Mouse (Mus musculus): Measurements from ENCODE around the gene Fgf5. TPM values are rescaled to one million over a fixed set of nuclear protein-coding genes. Genes with fewer than 3 reads are reported as not detected.

The Fgf5 gene
- 0.37 and 0.44 TPM in 2 replicates for polyA plus RNA-seq (2014; fragmentation: Nextera tagmentation; extraction: Ambion mirVana)

- WGBS: 1% methylated on average over 65 of the region's 80 CpGs
- Histone ChIP-seq H3K9ac (peak within 1 kb of the TSS; percentile 66), H3K36me3 (replicated peaks; ENCODE audit: control insufficient read depth, insufficient read depth) (no peaks in the 10 kb centered on the region), H3K4me2 (replicated peaks) (peak within 1 kb of the TSS; percentile 86), H3K4me1 (replicated peaks; ENCODE audit: control insufficient read depth, insufficient read depth, low read length) (no peaks in the 10 kb centered on the region; the same call in none of the 2 replicates), H3K27me3 (ENCODE audit: control insufficient read depth, insufficient read depth, low read length) (peaks cover 49% of the 10 kb centered on the region), H3K4me3 (replicated peaks; ENCODE audit: low read length) (peak within 1 kb of the TSS; percentile 47), H3K9me3 (ENCODE audit: control insufficient read depth, low read length) (no peaks in the 10 kb centered on the region), H3K27ac (no peak within 1 kb of the TSS)
- DNase-seq (ENCODE audit: low spot score) (peak; percentile 54), ATAC-seq (ENCODE audit: low FRiP score) (peak; percentile 81)
These were observed at the start of gene Fgf5 for GRCm38 (mm10) chr5:98253838-98254821. Fgf5 (plus strand) TSS chr5:98254184.

- Histone ChIP-seq H3K36me3 (replicated peaks; ENCODE audit: control insufficient read depth, insufficient read depth) (no peaks in the 10 kb centered on the region), H3K4me3 (replicated peaks; ENCODE audit: low read length) (no peak overlapping the region), H3K4me2 (replicated peaks) (no peak overlapping the region), H3K27me3 (ENCODE audit: control insufficient read depth, insufficient read depth, low read length) (no peaks in the 10 kb centered on the region), H3K27ac (no peak overlapping the region), H3K9ac (no peak overlapping the region), H3K4me1 (replicated peaks; ENCODE audit: control insufficient read depth, insufficient read depth, low read length) (no peaks in the 10 kb centered on the region), H3K9me3 (ENCODE audit: control insufficient read depth, low read length) (no peaks in the 10 kb centered on the region)
- DNase-seq (ENCODE audit: low spot score) (no peak), ATAC-seq (ENCODE audit: low FRiP score) (no peak)
- WGBS: 67% methylated on average over 4 of the region's 4 CpGs
These were observed 41.5 kb upstream of the Fgf5 start for GRCm38 (mm10) chr5:98212501-98212900.

GRCm38 (mm10) chr5:98221956-98222355, 32.0 kb upstream of the Fgf5 start:
- WGBS: 79% methylated on average over 4 of the region's 4 CpGs
- ATAC-seq (ENCODE audit: low FRiP score) (no peak), DNase-seq (ENCODE audit: low spot score) (no peak)
- H3K9ac ChIP-seq: no peak overlapping the region
- no peak overlapping the region for H3K4me3 ChIP-seq (replicated peaks; ENCODE audit: low read length)
- H3K9me3 ChIP-seq (ENCODE audit: control insufficient read depth, low read length): no peaks in the 10 kb centered on the region
- H3K27ac ChIP-seq: no peak overlapping the region
- no peaks in the 10 kb centered on the region for H3K27me3 ChIP-seq (ENCODE audit: control insufficient read depth, insufficient read depth, low read length)
- no peak overlapping the region for H3K4me2 ChIP-seq (replicated peaks)
- no peaks in the 10 kb centered on the region for H3K36me3 ChIP-seq (replicated peaks; ENCODE audit: control insufficient read depth, insufficient read depth)
- H3K4me1 ChIP-seq (replicated peaks; ENCODE audit: control insufficient read depth, insufficient read depth, low read length): no peaks in the 10 kb centered on the region

GRCm38 (mm10) chr5:98226710-98227109, 27.3 kb upstream of the Fgf5 start:
- Histone ChIP-seq H3K4me3 (replicated peaks; ENCODE audit: low read length) (no peak overlapping the region), H3K36me3 (replicated peaks; ENCODE audit: control insufficient read depth, insufficient read depth) (no peaks in the 10 kb centered on the region), H3K27ac (no peak overlapping the region), H3K27me3 (ENCODE audit: control insufficient read depth, insufficient read depth, low read length) (no peaks in the 10 kb centered on the region), H3K9ac (no peak overlapping the region), H3K4me1 (replicated peaks; ENCODE audit: control insufficient read depth, insufficient read depth, low read length) (no peaks in the 10 kb centered on the region), H3K4me2 (replicated peaks) (no peak overlapping the region), H3K9me3 (ENCODE audit: control insufficient read depth, low read length) (no peaks in the 10 kb centered on the region)
- ATAC-seq (ENCODE audit: low FRiP score): no peak
- WGBS: 75% methylated on average over 2 of the region's 2 CpGs
- no peak for DNase-seq (ENCODE audit: low spot score)

GRCm38 (mm10) chr5:98229456-98229855, 24.5 kb upstream of the Fgf5 start:
- H3K36me3 ChIP-seq (replicated peaks; ENCODE audit: control insufficient read depth, insufficient read depth): no peaks in the 10 kb centered on the region
- ATAC-seq (ENCODE audit: low FRiP score) (no peak), DNase-seq (ENCODE audit: low spot score) (no peak)
- H3K9me3 ChIP-seq (ENCODE audit: control insufficient read depth, low read length): no peaks in the 10 kb centered on the region
- H3K27ac ChIP-seq: no peak overlapping the region
- H3K4me3 ChIP-seq (replicated peaks; ENCODE audit: low read length): no peak overlapping the region
- no peaks in the 10 kb centered on the region for H3K4me1 ChIP-seq (replicated peaks; ENCODE audit: control insufficient read depth, insufficient read depth, low read length)
- no peak overlapping the region for H3K4me2 ChIP-seq (replicated peaks)
- no peaks in the 10 kb centered on the region for H3K27me3 ChIP-seq (ENCODE audit: control insufficient read depth, insufficient read depth, low read length)
- 85% methylated on average over 6 of the region's 6 CpGs for WGBS
- no peak overlapping the region for H3K9ac ChIP-seq

- Histone ChIP-seq H3K4me1 (replicated peaks; ENCODE audit: control insufficient read depth, insufficient read depth, low read length) (no peaks in the 10 kb centered on the region), H3K9ac (no peak overlapping the region), H3K4me3 (replicated peaks; ENCODE audit: low read length) (no peak overlapping the region), H3K27me3 (ENCODE audit: control insufficient read depth, insufficient read depth, low read length) (no peaks in the 10 kb centered on the region), H3K4me2 (replicated peaks) (no peak overlapping the region), H3K36me3 (replicated peaks; ENCODE audit: control insufficient read depth, insufficient read depth) (no peaks in the 10 kb centered on the region), H3K9me3 (ENCODE audit: control insufficient read depth, low read length) (no peaks in the 10 kb centered on the region), H3K27ac (no peak overlapping the region)
- 89% methylated on average over 6 of the region's 6 CpGs for WGBS
- DNase-seq (ENCODE audit: low spot score) (no peak), ATAC-seq (ENCODE audit: low FRiP score) (no peak)
These were observed 15.5 kb upstream of the Fgf5 start for GRCm38 (mm10) chr5:98238466-98238865.

GRCm38 (mm10) chr5:98241322-98241829, 12.6 kb upstream of the Fgf5 start:
- WGBS: 92% methylated on average over 12 of the region's 12 CpGs
- ATAC-seq (ENCODE audit: low FRiP score) (no peak), DNase-seq (ENCODE audit: low spot score) (no peak)
- Histone ChIP-seq H3K27ac (no peak overlapping the region), H3K4me1 (replicated peaks; ENCODE audit: control insufficient read depth, insufficient read depth, low read length) (no peaks in the 10 kb centered on the region), H3K9me3 (ENCODE audit: control insufficient read depth, low read length) (no peaks in the 10 kb centered on the region), H3K4me2 (replicated peaks) (no peak overlapping the region), H3K9ac (no peak overlapping the region), H3K27me3 (ENCODE audit: control insufficient read depth, insufficient read depth, low read length) (no peaks in the 10 kb centered on the region), H3K4me3 (replicated peaks; ENCODE audit: low read length) (no peak overlapping the region), H3K36me3 (replicated peaks; ENCODE audit: control insufficient read depth, insufficient read depth) (no peaks in the 10 kb centered on the region)

GRCm38 (mm10) chr5:98245303-98245702, 8.7 kb upstream of the Fgf5 start:
- no peak for DNase-seq (ENCODE audit: low spot score)
- H3K36me3 ChIP-seq (replicated peaks; ENCODE audit: control insufficient read depth, insufficient read depth): no peaks in the 10 kb centered on the region
- ATAC-seq (ENCODE audit: low FRiP score): no peak
- no peak overlapping the region for H3K27ac ChIP-seq
- 74% methylated on average over 8 of the region's 8 CpGs for WGBS
- H3K9me3 ChIP-seq (ENCODE audit: control insufficient read depth, low read length): no peaks in the 10 kb centered on the region
- H3K4me2 ChIP-seq (replicated peaks): no peak overlapping the region
- no peaks in the 10 kb centered on the region for H3K27me3 ChIP-seq (ENCODE audit: control insufficient read depth, insufficient read depth, low read length)
- no peak overlapping the region for H3K9ac ChIP-seq
- no peak overlapping the region for H3K4me3 ChIP-seq (replicated peaks; ENCODE audit: low read length)
- H3K4me1 ChIP-seq (replicated peaks; ENCODE audit: control insufficient read depth, insufficient read depth, low read length): no peaks in the 10 kb centered on the region

GRCm38 (mm10) chr5:98245976-98246375, 8.0 kb upstream of the Fgf5 start:
- DNase-seq (ENCODE audit: low spot score) (no peak), ATAC-seq (ENCODE audit: low FRiP score) (no peak)
- H3K4me2 ChIP-seq (replicated peaks): no peak overlapping the region
- 42% methylated on average over 4 of the region's 4 CpGs for WGBS
- no peaks in the 10 kb centered on the region for H3K27me3 ChIP-seq (ENCODE audit: control insufficient read depth, insufficient read depth, low read length)
- H3K36me3 ChIP-seq (replicated peaks; ENCODE audit: control insufficient read depth, insufficient read depth): no peaks in the 10 kb centered on the region
- H3K4me3 ChIP-seq (replicated peaks; ENCODE audit: low read length): no peak overlapping the region
- no peak overlapping the region for H3K9ac ChIP-seq
- H3K9me3 ChIP-seq (ENCODE audit: control insufficient read depth, low read length): no peaks in the 10 kb centered on the region
- no peak overlapping the region for H3K27ac ChIP-seq
- H3K4me1 ChIP-seq (replicated peaks; ENCODE audit: control insufficient read depth, insufficient read depth, low read length): no peaks in the 10 kb centered on the region

All from hindbrain, embryonic 14.5 days (tissue).